Mouse (Mus musculus): ENCODE results near the gene Tlr7. TPM values are rescaled to one million over a fixed set of nuclear protein-coding genes. Genes with fewer than 3 reads are reported as not detected.
"Not testable (repeated sequence)": the region's sequence is repeated elsewhere in the genome, so short reads cannot be mapped to it uniquely, and the experiment has no call there.

Gene Tlr7
- 0.79 and 1.0 TPM in 2 replicates for polyA plus RNA-seq (2015; fragmentation: Nextera tagmentation; extraction: Ambion mirVana)

GRCm38 (mm10) chrX:167330399-167330798 lies at the start of gene Tlr7:
Gene Tlr7, minus strand, starts transcription at chrX:167330558.
- Histone ChIP-seq H3K36me3 (replicated peaks) (no peaks in the 10 kb centered on the region), H3K4me1 (replicated peaks) (no peaks in the 10 kb centered on the region), H3K27ac (replicated peaks) (no peak within 1 kb of the TSS), H3K27me3 (no peaks in the 10 kb centered on the region; the same call in 1 of the 2 replicates), H3K4me3 (replicated peaks) (no peak within 1 kb of the TSS), H3K9ac (no peak within 1 kb of the TSS), H3K4me2 (no peak within 1 kb of the TSS), H3K9me3 (replicated peaks) (no peaks in the 10 kb centered on the region)
- ATAC-seq (ENCODE audit: insufficient read depth) = no peak
- WGBS (ENCODE audit: insufficient replicate concordance) = 46% methylated on average over 6 of the region's 6 CpGs

- Histone ChIP-seq H3K9me3 (replicated peaks) (no peaks in the 10 kb centered on the region), H3K9ac (no peak overlapping the region), H3K36me3 (replicated peaks) (no peaks in the 10 kb centered on the region), H3K4me1 (replicated peaks) (no peaks in the 10 kb centered on the region), H3K27ac (replicated peaks) (no peak overlapping the region), H3K4me3 (replicated peaks) (no peak overlapping the region), H3K4me2 (no peak overlapping the region), H3K27me3 (no peaks in the 10 kb centered on the region; the same call in 1 of the 2 replicates)
- 40% methylated on average over 4 of the region's 4 CpGs for WGBS (ENCODE audit: insufficient replicate concordance)
- ATAC-seq (ENCODE audit: insufficient read depth) = no peak
These were observed 49.7 kb upstream of the Tlr7 start for GRCm38 (mm10) chrX:167380073-167380472.

GRCm38 (mm10) chrX:167361231-167361630 lies 30.9 kb upstream of the Tlr7 start:
- H3K27me3 ChIP-seq; H3K9ac ChIP-seq; ATAC-seq (ENCODE audit: insufficient read depth); H3K9me3 ChIP-seq (replicated peaks); H3K4me2 ChIP-seq; H3K27ac ChIP-seq (replicated peaks); H3K4me3 ChIP-seq (replicated peaks); H3K36me3 ChIP-seq (replicated peaks); H3K4me1 ChIP-seq (replicated peaks): not testable (repeated sequence)
- WGBS (ENCODE audit: insufficient replicate concordance) = 81% methylated on average over 3 of the region's 3 CpGs

- Histone ChIP-seq H3K4me3 (replicated peaks) (no peak overlapping the region), H3K27ac (replicated peaks) (no peak overlapping the region), H3K4me2 (no peak overlapping the region), H3K9ac (no peak overlapping the region), H3K36me3 (replicated peaks) (no peaks in the 10 kb centered on the region), H3K27me3 (no peaks in the 10 kb centered on the region), H3K9me3 (replicated peaks) (no peaks in the 10 kb centered on the region), H3K4me1 (replicated peaks) (no peaks in the 10 kb centered on the region)
- no peak for ATAC-seq (ENCODE audit: insufficient read depth)
- 65% methylated on average over 7 of the region's 7 CpGs for WGBS (ENCODE audit: insufficient replicate concordance)
These were observed 29.3 kb upstream of the Tlr7 start for GRCm38 (mm10) chrX:167359704-167360103.

GRCm38 (mm10) chrX:167357415-167357814 lies 27.1 kb upstream of the Tlr7 start:
- H3K36me3 ChIP-seq (replicated peaks) = no peaks in the 10 kb centered on the region
- no peaks in the 10 kb centered on the region for H3K4me1 ChIP-seq (replicated peaks)
- no peak overlapping the region for H3K4me2 ChIP-seq
- no peak for ATAC-seq (ENCODE audit: insufficient read depth)
- H3K27me3 ChIP-seq = no peaks in the 10 kb centered on the region
- WGBS (ENCODE audit: insufficient replicate concordance) = 40% methylated on average over 2 of the region's 2 CpGs
- no peak overlapping the region for H3K9ac ChIP-seq
- H3K27ac ChIP-seq (replicated peaks) = no peak overlapping the region
- no peak overlapping the region for H3K4me3 ChIP-seq (replicated peaks)
- no peaks in the 10 kb centered on the region for H3K9me3 ChIP-seq (replicated peaks)

- no peaks in the 10 kb centered on the region for H3K27me3 ChIP-seq
- no peak overlapping the region for H3K4me3 ChIP-seq (replicated peaks)
- ATAC-seq (ENCODE audit: insufficient read depth) = no peak
- H3K36me3 ChIP-seq (replicated peaks) = no peaks in the 10 kb centered on the region
- H3K4me2 ChIP-seq = no peak overlapping the region
- no peak overlapping the region for H3K9ac ChIP-seq
- no peaks in the 10 kb centered on the region for H3K9me3 ChIP-seq (replicated peaks)
- no peaks in the 10 kb centered on the region for H3K4me1 ChIP-seq (replicated peaks)
- 74% methylated on average over 3 of the region's 3 CpGs for WGBS (ENCODE audit: insufficient replicate concordance)
- no peak overlapping the region for H3K27ac ChIP-seq (replicated peaks)
These were observed 25.6 kb upstream of the Tlr7 start for GRCm38 (mm10) chrX:167355965-167356364.

GRCm38 (mm10) chrX:167353617-167354016 lies 23.3 kb upstream of the Tlr7 start:
- H3K4me2 ChIP-seq = no peak overlapping the region
- H3K4me1 ChIP-seq (replicated peaks) = no peaks in the 10 kb centered on the region
- H3K27ac ChIP-seq (replicated peaks) = no peak overlapping the region
- no peak for ATAC-seq (ENCODE audit: insufficient read depth)
- 77% methylated on average over 2 of the region's 2 CpGs for WGBS (ENCODE audit: insufficient replicate concordance)
- H3K27me3 ChIP-seq = no peaks in the 10 kb centered on the region
- H3K9ac ChIP-seq = no peak overlapping the region
- H3K36me3 ChIP-seq (replicated peaks) = no peaks in the 10 kb centered on the region
- no peaks in the 10 kb centered on the region for H3K9me3 ChIP-seq (replicated peaks)
- H3K4me3 ChIP-seq (replicated peaks) = no peak overlapping the region

- Histone ChIP-seq H3K36me3 (replicated peaks) (no peaks in the 10 kb centered on the region), H3K27me3 (no peaks in the 10 kb centered on the region), H3K9ac (no peak overlapping the region), H3K4me1 (replicated peaks) (no peaks in the 10 kb centered on the region), H3K9me3 (replicated peaks) (no peaks in the 10 kb centered on the region), H3K4me2 (no peak overlapping the region), H3K27ac (replicated peaks) (no peak overlapping the region), H3K4me3 (replicated peaks) (no peak overlapping the region)
- no peak for ATAC-seq (ENCODE audit: insufficient read depth)
- WGBS (ENCODE audit: insufficient replicate concordance) = 48% methylated on average over 1 of the region's 1 CpGs
These were observed 16.1 kb upstream of the Tlr7 start for GRCm38 (mm10) chrX:167346440-167346839.

GRCm38 (mm10) chrX:167344356-167344755 lies 14.0 kb upstream of the Tlr7 start:
- no peak for ATAC-seq (ENCODE audit: insufficient read depth)
- H3K4me3 ChIP-seq (replicated peaks) = no peak overlapping the region
- no peaks in the 10 kb centered on the region for H3K27me3 ChIP-seq
- H3K4me1 ChIP-seq (replicated peaks) = no peaks in the 10 kb centered on the region
- no peak overlapping the region for H3K9ac ChIP-seq
- no peak overlapping the region for H3K27ac ChIP-seq (replicated peaks)
- H3K4me2 ChIP-seq = no peak overlapping the region
- no peaks in the 10 kb centered on the region for H3K9me3 ChIP-seq (replicated peaks)
- 61% methylated on average over 1 of the region's 1 CpGs for WGBS (ENCODE audit: insufficient replicate concordance)
- no peaks in the 10 kb centered on the region for H3K36me3 ChIP-seq (replicated peaks)

GRCm38 (mm10) chrX:167341811-167342210 lies 11.5 kb upstream of the Tlr7 start:
- no peaks in the 10 kb centered on the region for H3K9me3 ChIP-seq (replicated peaks)
- H3K27me3 ChIP-seq = no peaks in the 10 kb centered on the region
- H3K4me3 ChIP-seq (replicated peaks) = no peak overlapping the region
- H3K27ac ChIP-seq (replicated peaks) = no peak overlapping the region
- 56% methylated on average over 3 of the region's 3 CpGs for WGBS (ENCODE audit: insufficient replicate concordance)
- no peaks in the 10 kb centered on the region for H3K4me1 ChIP-seq (replicated peaks)
- H3K36me3 ChIP-seq (replicated peaks) = no peaks in the 10 kb centered on the region
- H3K9ac ChIP-seq = no peak overlapping the region
- no peak overlapping the region for H3K4me2 ChIP-seq
- no peak for ATAC-seq (ENCODE audit: insufficient read depth)

GRCm38 (mm10) chrX:167340190-167340589 lies 9.8 kb upstream of the Tlr7 start:
- no peak overlapping the region for H3K9ac ChIP-seq
- H3K4me3 ChIP-seq (replicated peaks) = no peak overlapping the region
- H3K36me3 ChIP-seq (replicated peaks) = no peaks in the 10 kb centered on the region
- no peaks in the 10 kb centered on the region for H3K27me3 ChIP-seq
- H3K4me1 ChIP-seq (replicated peaks) = no peaks in the 10 kb centered on the region
- WGBS (ENCODE audit: insufficient replicate concordance) = 57% methylated on average over 2 of the region's 2 CpGs
- H3K27ac ChIP-seq (replicated peaks) = no peak overlapping the region
- H3K4me2 ChIP-seq = no peak overlapping the region
- H3K9me3 ChIP-seq (replicated peaks) = no peaks in the 10 kb centered on the region
- no peak for ATAC-seq (ENCODE audit: insufficient read depth)

GRCm38 (mm10) chrX:167337990-167338389 lies 7.6 kb upstream of the Tlr7 start:
- Histone ChIP-seq H3K36me3 (replicated peaks) (no peaks in the 10 kb centered on the region), H3K4me2 (no peak overlapping the region), H3K27ac (replicated peaks) (no peak overlapping the region), H3K4me1 (replicated peaks) (no peaks in the 10 kb centered on the region), H3K9me3 (replicated peaks) (no peaks in the 10 kb centered on the region), H3K4me3 (replicated peaks) (no peak overlapping the region), H3K9ac (no peak overlapping the region), H3K27me3 (no peaks in the 10 kb centered on the region)
- 70% methylated on average over 1 of the region's 1 CpGs for WGBS (ENCODE audit: insufficient replicate concordance)
- no peak for ATAC-seq (ENCODE audit: insufficient read depth)

All from liver, embryonic 15.5 days (tissue).